Mouse (Mus musculus) MEL (cell line): ENCODE measurements around the gene Sez6l. TPM values are rescaled to one million over a fixed set of nuclear protein-coding genes. Genes with fewer than 3 reads are reported as not detected.

Source experiments
- DNase-seq: peaks from one replicate; pipeline ENCODE4 v3.0.0; 2011; ENCODE audit warnings: low read depth, low spot score
- H3K27ac ChIP-seq: 2 replicates; pipeline ENCODE4 v1.5.1; 2012; ENCODE audit warnings: low read depth, mild to moderate bottlenecking, control low read depth, low read length, moderate library complexity; ENCODE audit not compliant: control insufficient read depth
- H3K27me3 ChIP-seq, 2 experiments: fragments of 150-350 bp in 1 of 2; sonication (generic) in 1 of 2; 2 replicates each; pipeline ENCODE4 v1.6.1; 2012; ENCODE audit warnings: low read length in 2 of 2, mild to moderate bottlenecking in 2 of 2, improper control_type of control experiment in 1 of 2, moderate library complexity in 1 of 2; ENCODE audit not compliant: insufficient read depth in 2 of 2, control insufficient read depth in 1 of 2
- H3K36me3 ChIP-seq, 2 experiments: 2 replicates each; pipeline ENCODE4 v1.6.1; 2012 to 2014; ENCODE audit warnings: low read length in 2 of 2, improper control_type of control experiment in 1 of 2, inconsistent platforms in 1 of 2, mild to moderate bottlenecking in 1 of 2; ENCODE audit not compliant: insufficient read depth in 2 of 2, control insufficient read depth in 1 of 2
- H3K4me1 ChIP-seq, 2 experiments: fragments of 150-350 bp in 1 of 2; sonication (generic) in 1 of 2; 2 replicates each; pipeline ENCODE4 v1.6.1; 2012; ENCODE audit warnings: low read length in 2 of 2, improper control_type of control experiment in 1 of 2, mild to moderate bottlenecking in 1 of 2; ENCODE audit not compliant: insufficient read depth in 2 of 2, control insufficient read depth in 1 of 2
- H3K4me3 ChIP-seq, 2 experiments: fragments of 150-350 bp in 1 of 2; sonication (generic) in 1 of 2; 2 replicates each; pipeline ENCODE4 v1.5.1; 2012; ENCODE audit warnings: low read depth in 2 of 2, low read length in 2 of 2, mild to moderate bottlenecking in 2 of 2, moderate library complexity in 2 of 2, control low read depth in 1 of 2, improper control_type of control experiment in 1 of 2; ENCODE audit not compliant: control insufficient read depth in 1 of 2, insufficient read depth in 1 of 2
- H3K79me2 ChIP-seq: 2 replicates; pipeline ENCODE4 v1.6.1; 2012; ENCODE audit warnings: mild to moderate bottlenecking, low read length, moderate library complexity; ENCODE audit not compliant: control insufficient read depth, poor library complexity, insufficient read depth
- H3K9ac ChIP-seq: 2 replicates; pipeline ENCODE4 v1.6.1; 2012; ENCODE audit warnings: low read depth, mild to moderate bottlenecking, control low read depth, low read length, moderate library complexity; ENCODE audit not compliant: control insufficient read depth, poor library complexity, severe bottlenecking
- H3K9me3 ChIP-seq: fragments of 150-350 bp; sonication (generic); replicated peaks from 2 replicates; pipeline ENCODE4 v1.6.1; 2012; ENCODE audit warnings: mild to moderate bottlenecking, low read length, improper control_type of control experiment, moderate library complexity; ENCODE audit not compliant: insufficient read depth
- CHD2 ChIP-seq: IDR thresholded peaks from 2 replicates; pipeline ENCODE4 v1.6.1; 2011; ENCODE audit warnings: low read length, improper control_type of control experiment
- CTCF ChIP-seq, 3 experiments: IDR thresholded peaks in 2 of 3; conservative IDR thresholded peaks in 1 of 3; 2 replicates each; pipeline ENCODE4 v1.5.1; 2011 to 2012; ENCODE audit warnings: low read length in 3 of 3, low read depth in 2 of 3, mild to moderate bottlenecking in 2 of 3, improper control_type of control experiment in 1 of 3, inconsistent platforms in 1 of 3, mixed read lengths in 1 of 3, moderate library complexity in 1 of 3; ENCODE audit not compliant: control insufficient read depth in 1 of 3, insufficient read depth in 1 of 3, poor library complexity in 1 of 3, severe bottlenecking in 1 of 3
- E2F4 ChIP-seq: IDR thresholded peaks from 2 replicates; pipeline ENCODE4 v1.6.1; 2011; ENCODE audit warnings: low read depth, low read length, improper control_type of control experiment, borderline replicate concordance
- EP300 ChIP-seq, 2 experiments: IDR thresholded peaks; 2 replicates each; pipeline ENCODE4 v1.6.1; 2011; ENCODE audit warnings: improper control_type of control experiment in 2 of 2, low read length in 2 of 2, low read depth in 1 of 2, mild to moderate bottlenecking in 1 of 2
- ETS1 ChIP-seq: IDR thresholded peaks from 2 replicates; pipeline ENCODE4 v1.6.1; 2012; ENCODE audit warnings: low read depth, mild to moderate bottlenecking, inconsistent platforms, low read length, improper control_type of control experiment, moderate library complexity
- GABPA ChIP-seq: IDR thresholded peaks from 2 replicates; pipeline ENCODE4 v1.6.1; 2012; ENCODE audit warnings: low read depth, mild to moderate bottlenecking, inconsistent platforms, low read length, improper control_type of control experiment, moderate library complexity
- GATA1 ChIP-seq: IDR thresholded peaks from 2 replicates; pipeline ENCODE4 v1.6.1; 2011; ENCODE audit warnings: low read depth, low read length, improper control_type of control experiment
- JUND ChIP-seq: IDR thresholded peaks from 2 replicates; pipeline ENCODE4 v1.6.1; 2011; ENCODE audit warnings: low read depth, mild to moderate bottlenecking, improper control_type of control experiment, low read length
- KAT2A ChIP-seq: conservative IDR thresholded peaks from 2 replicates; pipeline ENCODE4 v1.6.1; 2012; ENCODE audit warnings: low read depth, low read length, improper control_type of control experiment, inconsistent platforms
- MAX ChIP-seq: IDR thresholded peaks from 2 replicates; pipeline ENCODE4 v1.6.1; 2011; ENCODE audit warnings: low read length, improper control_type of control experiment
- MAZ ChIP-seq: IDR thresholded peaks from 2 replicates; pipeline ENCODE4 v1.6.1; 2012; ENCODE audit warnings: low read depth, mild to moderate bottlenecking, inconsistent platforms, low read length, improper control_type of control experiment
- MYC ChIP-seq: IDR thresholded peaks from 2 replicates; pipeline ENCODE4 v1.6.1; 2011; ENCODE audit warnings: low read depth, mild to moderate bottlenecking, low read length, improper control_type of control experiment, moderate library complexity
- NRF1 ChIP-seq: IDR thresholded peaks from 2 replicates; pipeline ENCODE4 v1.6.1; 2014; ENCODE audit warnings: low read depth, mild to moderate bottlenecking, inconsistent platforms, low read length, improper control_type of control experiment, moderate library complexity; ENCODE audit not compliant: poor library complexity, insufficient read depth, severe bottlenecking
- POLR2A ChIP-seq, 2 experiments: IDR thresholded peaks; 2 replicates each; pipeline ENCODE4 v1.6.1; 2011 to 2012; ENCODE audit warnings: low read length in 2 of 2, mild to moderate bottlenecking in 2 of 2, control low read depth in 1 of 2, improper control_type of control experiment in 1 of 2, low read depth in 1 of 2, moderate library complexity in 1 of 2; ENCODE audit not compliant: control insufficient read depth in 1 of 2, insufficient read depth in 1 of 2, poor library complexity in 1 of 2
- RCOR1 ChIP-seq: IDR thresholded peaks from 2 replicates; pipeline ENCODE4 v1.6.1; 2012; ENCODE audit warnings: low read depth, mild to moderate bottlenecking, inconsistent platforms, low read length, improper control_type of control experiment
- SIN3A ChIP-seq: IDR thresholded peaks from 2 replicates; pipeline ENCODE4 v1.6.1; 2012; ENCODE audit warnings: low read length, improper control_type of control experiment, inconsistent platforms
- TCF12 ChIP-seq: IDR thresholded peaks from 2 replicates; pipeline ENCODE4 v1.6.1; 2014; ENCODE audit warnings: low read depth, mild to moderate bottlenecking, inconsistent platforms, low read length, improper control_type of control experiment, moderate library complexity
- USF2 ChIP-seq, 2 experiments: IDR thresholded peaks; 2 replicates each; pipeline ENCODE4 v1.6.1; 2011 to 2012; ENCODE audit warnings: improper control_type of control experiment in 2 of 2, low read length in 2 of 2, borderline replicate concordance in 1 of 2, inconsistent platforms in 1 of 2, low read depth in 1 of 2, mild to moderate bottlenecking in 1 of 2; ENCODE audit not compliant: insufficient read depth in 1 of 2
- ZC3H11A ChIP-seq: IDR thresholded peaks from 2 replicates; pipeline ENCODE4 v1.6.1; 2012; ENCODE audit warnings: low read depth, mild to moderate bottlenecking, inconsistent platforms, low read length, improper control_type of control experiment
- ZKSCAN1 ChIP-seq: IDR thresholded peaks from 2 replicates; pipeline ENCODE4 v1.6.1; 2012; ENCODE audit warnings: low read depth, mild to moderate bottlenecking, inconsistent platforms, low read length, improper control_type of control experiment, moderate library complexity
- ZNF384 ChIP-seq: IDR thresholded peaks from 2 replicates; pipeline ENCODE4 v1.6.1; 2012; ENCODE audit warnings: low read depth, mild to moderate bottlenecking, inconsistent platforms, low read length, improper control_type of control experiment
- polyA plus RNA-seq, 2 experiments: library from polyadenylated mRNA; stranded (reverse) in 1 of 2; unstranded in 1 of 2; fragments of >175 nt in 1 of 2; fragments of >200 nt in 1 of 2; gene quantifications; 2 replicates each; pipeline versions ENCODE4 v1.2.1 to v1.2.4; 2012; ENCODE audit warnings: low replicate concordance in 2 of 2, low read depth in 1 of 2; ENCODE audit not compliant: insufficient read length in 2 of 2, insufficient read depth in 1 of 2, missing spikeins in 1 of 2
- total RNA-seq: library from RNA; depleted of rRNA; stranded (reverse); fragments of 300-350 nt; gene quantifications from 2 replicates; pipeline ENCODE4 v1.2.3, GENCODE M21; 2012

The Sez6l gene
- total and polyA plus RNA-seq, 3 experiments = not detected

DNA sequence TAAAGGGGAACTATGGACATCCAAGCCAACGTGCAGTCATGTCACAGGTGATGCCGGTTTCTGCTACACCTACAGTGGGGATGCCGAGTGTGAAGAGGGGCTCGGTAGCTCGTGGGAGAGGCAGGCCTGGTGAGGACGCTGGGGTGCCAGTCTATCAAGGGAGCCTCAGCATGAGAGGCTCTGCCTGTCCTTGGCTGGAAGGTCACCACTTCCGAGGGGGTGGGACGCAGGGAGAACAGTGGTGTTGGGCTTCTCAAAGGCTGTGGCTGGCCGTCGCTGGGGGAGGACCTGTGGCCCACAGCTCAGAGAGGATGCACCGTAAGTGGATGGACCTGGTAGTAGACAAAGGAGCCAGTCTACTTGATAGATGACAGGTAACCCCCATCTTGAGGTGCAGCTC lies 195.8 kb downstream of the Sez6l start:
- Histone ChIP-seq H3K9me3 (no peaks in the 10 kb centered on the region), H3K36me3 (no peaks in the 10 kb centered on the region)

DNA sequence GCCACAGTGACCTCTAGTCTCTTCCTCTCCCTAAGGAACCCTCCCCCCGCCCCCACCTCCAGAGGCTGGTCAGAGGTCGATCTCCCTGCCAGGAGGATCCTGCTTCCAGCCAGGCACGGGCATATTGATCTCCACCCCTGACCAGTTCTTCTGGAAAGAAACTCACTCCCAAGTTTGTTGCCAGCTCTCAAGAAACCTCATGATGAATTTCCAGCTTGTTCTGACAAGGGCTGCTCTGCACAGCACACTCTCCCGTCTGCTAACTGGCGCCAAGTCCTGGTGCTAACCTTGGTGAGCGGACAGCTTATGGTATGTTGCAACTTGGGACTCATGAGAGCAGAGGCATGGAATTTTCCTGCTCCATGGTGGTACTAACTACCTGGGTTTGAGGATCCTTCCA lies 198.3 kb downstream of the Sez6l start:
- H3K36me3 ChIP-seq = no peaks in the 10 kb centered on the region

More for the DNA sequence above, 195.8 kb downstream of the Sez6l start:
- Histone ChIP-seq H3K4me3 (no peak overlapping the region), H3K4me1 (no peaks in the 10 kb centered on the region), H3K9ac (no peak overlapping the region)
- TF ChIP-seq MYC (no peak), ZC3H11A (no peak), GATA1 (no peak), EP300 (IDR thresholded peaks at IDR 0.05; ENCODE audit: low read depth in 1 of 2, low read length in 2 of 2) (no peak), CTCF (IDR thresholded peaks at IDR 0.05 in 2 of 3, conservative IDR thresholded peaks at IDR 0.05 in 1 of 3; ENCODE audit: control insufficient read depth in 1 of 3, insufficient read depth in 1 of 3, low read depth in 2 of 3, low read length in 3 of 3, poor library complexity in 1 of 3, severe bottlenecking in 1 of 3) (no peak), KAT2A (no peak), ETS1 (no peak), USF2 (IDR thresholded peaks at IDR 0.05; ENCODE audit: borderline replicate concordance in 1 of 2, insufficient read depth in 1 of 2, low read depth in 1 of 2, low read length in 2 of 2) (no peak), ZNF384 (no peak), SIN3A (no peak)
- TF ChIP-seq, all 39 proteins: peak for 0
- no peaks in the 10 kb centered on the region for H3K79me2 ChIP-seq
- H3K27me3 ChIP-seq = no peaks in the 10 kb centered on the region
- no peak for DNase-seq
- H3K27ac ChIP-seq = no peak overlapping the region

DNA sequence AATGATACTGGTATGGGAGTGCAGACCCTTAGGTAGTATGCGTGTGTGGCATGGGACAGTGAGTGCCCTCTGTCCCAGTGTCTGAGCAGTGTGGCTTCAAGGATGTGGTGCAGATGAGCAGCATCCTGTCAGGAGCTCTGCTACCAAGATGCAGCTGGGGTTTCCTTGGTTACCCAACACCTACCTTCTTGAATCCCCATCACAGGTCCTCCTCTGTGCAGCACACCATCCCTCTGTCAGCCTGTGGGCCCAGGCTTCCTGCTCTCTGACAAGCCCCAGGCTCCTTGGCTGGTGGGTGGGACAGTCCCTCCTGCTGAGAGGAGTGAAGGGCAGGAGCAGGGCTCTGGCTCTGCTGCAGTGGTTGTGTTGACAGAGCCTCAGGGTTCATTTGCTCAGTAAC lies 199.6 kb downstream of the Sez6l start:
- H3K9me3 ChIP-seq = no peaks in the 10 kb centered on the region
- no peaks in the 10 kb centered on the region for H3K4me1 ChIP-seq
- H3K4me3 ChIP-seq = no peak overlapping the region
- DNase-seq = no peak
- no peak for TF ChIP-seq MAZ
- no peak for TF ChIP-seq NRF1
- TF ChIP-seq E2F4 = no peak
- no peak for TF ChIP-seq GATA1
- TF ChIP-seq TCF12 = no peak
- no peak for TF ChIP-seq ZKSCAN1
- TF ChIP-seq CHD2 = no peak
- no peak for TF ChIP-seq MYC
- H3K79me2 ChIP-seq = no peaks in the 10 kb centered on the region
- no peak overlapping the region for H3K27ac ChIP-seq
- H3K36me3 ChIP-seq = no peaks in the 10 kb centered on the region; a peak in 1 of 4 replicates
- H3K27me3 ChIP-seq = no peaks in the 10 kb centered on the region
- H3K9ac ChIP-seq = no peak overlapping the region

More for the DNA sequence above, 198.3 kb downstream of the Sez6l start:
- no peak overlapping the region for H3K27ac ChIP-seq
- H3K4me1 ChIP-seq = no peaks in the 10 kb centered on the region
- no peaks in the 10 kb centered on the region for H3K79me2 ChIP-seq
- no peaks in the 10 kb centered on the region for H3K27me3 ChIP-seq
- no peaks in the 10 kb centered on the region for H3K9me3 ChIP-seq
- H3K4me3 ChIP-seq = no peak overlapping the region
- no peak for DNase-seq
- TF ChIP-seq TCF12 (no peak), RCOR1 (no peak), EP300 (IDR thresholded peaks at IDR 0.05; ENCODE audit: low read depth in 1 of 2, low read length in 2 of 2) (no peak), SIN3A (no peak), JUND (no peak), GABPA (no peak), CHD2 (no peak), MAX (no peak), POLR2A (IDR thresholded peaks at IDR 0.05; ENCODE audit: control insufficient read depth in 1 of 2, insufficient read depth in 1 of 2, low read depth in 1 of 2, low read length in 2 of 2, poor library complexity in 1 of 2) (no peak)
- TF ChIP-seq, all 39 proteins: peak for 0
- no peak overlapping the region for H3K9ac ChIP-seq
